Mouse (Mus musculus): ENCODE measurements around the gene Tmem39b. TPM values are rescaled to one million over a fixed set of nuclear protein-coding genes. Genes with fewer than 3 reads are reported as not detected.

Gene Tmem39b
- polyA plus RNA-seq, 1 experiment from 2014 or later: 29.1 TPM

DNA sequence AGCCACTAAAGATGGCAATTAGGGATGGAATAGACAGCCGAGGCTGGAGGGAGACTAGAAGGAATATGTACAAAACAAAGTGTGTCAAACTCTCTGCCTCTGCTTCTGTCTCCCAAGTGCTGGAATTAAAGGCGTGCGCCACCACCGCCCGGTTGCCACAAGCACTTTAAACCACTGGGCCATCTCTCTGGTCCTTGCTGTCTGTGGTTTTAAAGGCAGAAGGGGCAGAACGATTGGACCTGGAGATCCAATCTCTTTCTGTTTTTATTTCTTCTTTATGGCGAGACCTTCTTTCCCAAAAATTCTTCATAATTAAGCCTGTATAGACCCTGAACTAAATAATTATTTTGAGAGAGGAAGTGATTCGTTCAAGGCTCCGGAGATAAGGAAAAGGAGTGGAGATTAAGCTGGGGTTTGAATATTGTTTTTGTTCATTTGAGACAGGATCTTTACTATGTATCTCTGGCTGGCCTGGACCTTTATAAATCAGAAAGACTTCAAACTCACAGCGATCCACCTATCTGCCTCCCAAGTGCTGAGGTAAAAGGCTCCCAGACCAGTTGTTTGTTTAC, 23.7 kb downstream of the Tmem39b start:
- Histone ChIP-seq H3K4me3 (ENCODE audit: low read depth, low read length) (peak overlapping the region; percentile 92), H3K9me3 (replicated peaks; ENCODE audit: control insufficient read depth, low read length) (no peaks in the 10 kb centered on the region), H3K27ac (replicated peaks; ENCODE audit: low read depth, low read length) (no peak overlapping the region), H3K27me3 (ENCODE audit: control insufficient read depth, insufficient read depth, low read length) (no peaks in the 10 kb centered on the region), H3K4me2 (ENCODE audit: low read depth, low read length) (peak overlapping the region; percentile 83), H3K9ac (replicated peaks; ENCODE audit: low read length) (0 out of 2 replicates have a peak overlapping the region, but pooled peaks have one; percentile 8), H3K36me3 (replicated peaks; ENCODE audit: control insufficient read depth, insufficient read depth, low read depth, low read length) (no peaks in the 10 kb centered on the region; the same call in 1 of the 2 replicates), H3K4me1 (ENCODE audit: control insufficient read depth, insufficient read depth, low read length) (no peaks in the 10 kb centered on the region)
- 8% methylated on average over 10 of the region's 10 CpGs for WGBS
- ATAC-seq (replicated peaks; ENCODE audit: insufficient number of reproducible peaks, low FRiP score, low TSS enrichment, low read depth) (no peak), DNase-seq (ENCODE audit: low spot score) (no peak)

DNA sequence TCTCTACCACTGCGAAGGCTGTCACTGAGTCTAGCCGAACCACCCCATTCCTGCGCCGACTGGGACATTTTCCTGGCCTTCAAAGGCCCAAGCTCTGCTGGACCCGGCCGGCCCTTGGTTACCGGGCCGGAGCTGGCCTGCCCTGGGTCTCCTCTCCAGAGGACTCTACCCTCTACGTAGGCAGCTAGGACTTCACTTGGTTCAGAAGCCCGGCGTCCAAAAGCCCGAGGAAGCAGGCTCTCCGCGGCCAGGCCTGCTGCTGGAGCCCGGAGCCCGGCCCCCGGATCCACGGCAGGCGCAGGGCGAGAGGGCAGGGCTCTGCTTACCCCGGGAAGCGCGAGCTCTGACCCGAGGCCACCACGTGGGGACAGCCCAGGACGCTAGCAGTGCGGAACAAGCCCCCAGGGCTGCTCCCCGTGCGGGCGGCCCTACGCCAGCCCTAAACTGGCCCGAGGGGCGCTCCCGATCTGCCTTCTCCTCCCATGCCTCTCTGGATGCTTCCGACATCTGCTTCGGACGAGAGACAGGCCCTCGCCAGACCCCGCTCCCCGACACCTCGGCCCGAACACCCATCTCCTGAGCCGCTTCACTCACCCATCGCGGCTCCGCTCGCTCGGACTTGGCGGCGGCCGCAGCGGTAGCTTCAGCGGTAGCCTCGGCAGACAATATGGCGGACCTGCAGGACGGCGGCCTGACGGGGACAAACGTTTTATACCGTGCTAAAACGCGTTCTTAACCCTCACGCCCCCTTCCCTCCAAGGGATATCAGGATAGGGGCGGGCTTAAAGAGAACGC, 24.4 kb downstream of the Tmem39b start, which contains the start of gene Kpna6:
Gene Kpna6 (minus strand): TSS at position 685 of the 795 bp plus-strand sequence.
- Histone ChIP-seq H3K9me3 (replicated peaks; ENCODE audit: control insufficient read depth, low read length) (no peaks in the 10 kb centered on the region), H3K9ac (replicated peaks; ENCODE audit: low read length) (peak within 1 kb of the TSS; percentile 94), H3K4me2 (ENCODE audit: low read depth, low read length) (peak within 1 kb of the TSS; percentile 83), H3K36me3 (replicated peaks; ENCODE audit: control insufficient read depth, insufficient read depth, low read depth, low read length) (no peaks in the 10 kb centered on the region; the same call in 1 of the 2 replicates), H3K27me3 (ENCODE audit: control insufficient read depth, insufficient read depth, low read length) (no peaks in the 10 kb centered on the region), H3K4me3 (ENCODE audit: low read depth, low read length) (peak within 1 kb of the TSS; percentile 92), H3K4me1 (ENCODE audit: control insufficient read depth, insufficient read depth, low read length) (no peaks in the 10 kb centered on the region), H3K27ac (replicated peaks; ENCODE audit: low read depth, low read length) (peak within 1 kb of the TSS; percentile 84)
- under 1% methylated on average over 65 of the region's 65 CpGs for WGBS
- ATAC-seq (replicated peaks; ENCODE audit: insufficient number of reproducible peaks, low FRiP score, low TSS enrichment, low read depth) (peak; percentile 87), DNase-seq (ENCODE audit: low spot score) (peak; percentile 94)

DNA sequence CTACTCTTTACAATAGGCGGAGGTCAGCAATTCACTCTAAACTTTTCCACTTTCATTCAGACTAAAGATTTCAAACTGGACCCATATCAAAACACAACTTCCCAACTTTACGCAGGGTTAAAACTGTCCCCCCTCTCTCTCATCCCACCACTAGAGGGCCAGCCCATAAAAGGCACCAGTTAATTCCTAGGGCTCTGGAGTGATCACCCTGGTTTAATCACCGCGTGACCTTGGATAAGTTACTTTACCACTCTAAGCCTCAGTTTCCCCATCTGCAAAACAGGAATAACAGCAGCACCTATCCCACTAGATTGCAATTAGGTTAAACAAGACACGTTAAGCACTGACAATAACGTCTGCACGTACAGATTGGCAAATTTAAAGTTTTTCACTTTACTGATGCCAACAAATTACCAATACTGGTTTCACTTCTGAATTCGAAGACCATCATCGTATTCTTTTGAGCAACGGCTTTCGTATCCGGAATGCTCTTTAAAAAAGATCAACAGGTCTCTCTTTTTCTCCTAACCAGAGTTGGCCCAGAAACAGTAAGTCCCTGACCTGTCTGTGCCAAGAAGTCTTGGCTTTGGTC, 25.1 kb downstream of the Tmem39b start:
- Histone ChIP-seq H3K9ac (replicated peaks; ENCODE audit: low read length) (peak overlapping the region; percentile 94), H3K4me2 (ENCODE audit: low read depth, low read length) (peak overlapping the region; percentile 83), H3K27ac (replicated peaks; ENCODE audit: low read depth, low read length) (peak overlapping the region; percentile 84), H3K36me3 (replicated peaks; ENCODE audit: control insufficient read depth, insufficient read depth, low read depth, low read length) (no peaks in the 10 kb centered on the region; the same call in 1 of the 2 replicates), H3K4me3 (ENCODE audit: low read depth, low read length) (peak overlapping the region; percentile 92), H3K9me3 (replicated peaks; ENCODE audit: control insufficient read depth, low read length) (no peaks in the 10 kb centered on the region), H3K27me3 (ENCODE audit: control insufficient read depth, insufficient read depth, low read length) (no peaks in the 10 kb centered on the region), H3K4me1 (ENCODE audit: control insufficient read depth, insufficient read depth, low read length) (no peaks in the 10 kb centered on the region)
- 8% methylated on average over 12 of the region's 12 CpGs for WGBS
- peak; percentile 84 for DNase-seq (ENCODE audit: low spot score)
- ATAC-seq (replicated peaks; ENCODE audit: insufficient number of reproducible peaks, low FRiP score, low TSS enrichment, low read depth): no peak

- Histone ChIP-seq H3K4me3 (ENCODE audit: low read depth, low read length) (no peak overlapping the region), H3K36me3 (replicated peaks; ENCODE audit: control insufficient read depth, insufficient read depth, low read depth, low read length) (no peaks in the 10 kb centered on the region; the same call in 1 of the 2 replicates), H3K27ac (replicated peaks; ENCODE audit: low read depth, low read length) (no peak overlapping the region), H3K9ac (replicated peaks; ENCODE audit: low read length) (no peak overlapping the region), H3K4me1 (ENCODE audit: control insufficient read depth, insufficient read depth, low read length) (no peaks in the 10 kb centered on the region), H3K4me2 (ENCODE audit: low read depth, low read length) (no peak overlapping the region), H3K27me3 (ENCODE audit: control insufficient read depth, insufficient read depth, low read length) (no peaks in the 10 kb centered on the region), H3K9me3 (replicated peaks; ENCODE audit: control insufficient read depth, low read length) (no peaks in the 10 kb centered on the region)
- DNase-seq (ENCODE audit: low spot score) (no peak), ATAC-seq (replicated peaks; ENCODE audit: insufficient number of reproducible peaks, low FRiP score, low TSS enrichment, low read depth) (no peak)
- WGBS: 81% methylated on average over 3 of the region's 3 CpGs
Observed at GRCm38 (mm10) chr4:129662255-129662813, 34.3 kb downstream of the Tmem39b start.

- Histone ChIP-seq H3K9ac (replicated peaks; ENCODE audit: low read length) (no peak overlapping the region), H3K4me2 (ENCODE audit: low read depth, low read length) (no peak overlapping the region), H3K4me3 (ENCODE audit: low read depth, low read length) (no peak overlapping the region), H3K27me3 (ENCODE audit: control insufficient read depth, insufficient read depth, low read length) (no peaks in the 10 kb centered on the region), H3K36me3 (replicated peaks; ENCODE audit: control insufficient read depth, insufficient read depth, low read depth, low read length) (no peaks in the 10 kb centered on the region; the same call in none of the 2 replicates), H3K27ac (replicated peaks; ENCODE audit: low read depth, low read length) (no peak overlapping the region), H3K4me1 (ENCODE audit: control insufficient read depth, insufficient read depth, low read length) (no peaks in the 10 kb centered on the region), H3K9me3 (replicated peaks; ENCODE audit: control insufficient read depth, low read length) (no peaks in the 10 kb centered on the region)
- WGBS: 98% methylated on average over 3 of the region's 3 CpGs
- ATAC-seq (replicated peaks; ENCODE audit: insufficient number of reproducible peaks, low FRiP score, low TSS enrichment, low read depth): no peak
- DNase-seq (ENCODE audit: low spot score): no peak
Observed at GRCm38 (mm10) chr4:129661584-129661983, 35.1 kb downstream of the Tmem39b start.

DNA sequence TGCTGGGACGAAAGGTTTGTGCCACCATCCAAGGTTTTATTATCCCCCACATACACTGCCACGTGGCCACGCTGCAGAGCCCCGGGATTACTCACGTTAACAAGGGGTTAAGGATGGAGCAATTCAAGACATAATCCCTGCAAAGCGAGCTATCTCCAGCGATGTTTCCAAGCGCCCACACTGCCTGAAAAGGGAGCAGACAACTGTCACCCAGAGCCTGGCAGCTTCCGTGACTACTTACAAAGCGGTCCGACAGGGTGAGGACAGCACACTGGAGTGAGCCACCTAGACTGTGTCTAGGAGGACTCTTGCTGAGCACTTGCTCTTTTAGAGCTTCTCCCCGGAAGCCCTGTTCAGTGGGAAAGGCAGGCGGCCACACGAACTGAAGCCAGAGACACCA, 41.9 kb downstream of the Tmem39b start:
- Histone ChIP-seq H3K27me3 (ENCODE audit: control insufficient read depth, insufficient read depth, low read length) (no peaks in the 10 kb centered on the region), H3K27ac (replicated peaks; ENCODE audit: low read depth, low read length) (no peak overlapping the region), H3K4me2 (ENCODE audit: low read depth, low read length) (no peak overlapping the region), H3K9ac (replicated peaks; ENCODE audit: low read length) (no peak overlapping the region), H3K4me1 (ENCODE audit: control insufficient read depth, insufficient read depth, low read length) (no peaks in the 10 kb centered on the region), H3K4me3 (ENCODE audit: low read depth, low read length) (no peak overlapping the region), H3K36me3 (replicated peaks; ENCODE audit: control insufficient read depth, insufficient read depth, low read depth, low read length) (peaks cover 9% of the 10 kb centered on the region), H3K9me3 (replicated peaks; ENCODE audit: control insufficient read depth, low read length) (no peaks in the 10 kb centered on the region)
- no peak for DNase-seq (ENCODE audit: low spot score)
- no peak for ATAC-seq (replicated peaks; ENCODE audit: insufficient number of reproducible peaks, low FRiP score, low TSS enrichment, low read depth)
- 93% methylated on average over 14 of the region's 14 CpGs for WGBS

DNA sequence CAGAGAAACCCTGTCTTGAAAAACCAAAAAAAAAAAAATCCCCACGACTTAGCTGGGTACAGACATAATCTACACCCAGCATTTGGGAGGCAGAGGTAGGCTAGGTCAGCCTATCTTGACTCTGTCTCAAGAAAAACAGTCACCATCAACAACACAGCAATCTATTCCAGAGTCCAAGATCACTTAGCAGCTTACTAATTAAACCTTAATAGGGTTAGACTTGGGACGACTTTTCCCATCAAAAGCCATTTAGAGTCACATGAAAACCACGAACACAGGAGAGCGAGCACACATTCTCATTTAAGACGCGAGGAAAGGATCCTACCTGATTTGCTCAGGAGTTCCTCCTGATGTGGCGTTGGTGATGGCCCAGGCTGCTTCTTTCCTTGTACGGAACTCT, 46.3 kb downstream of the Tmem39b start:
- ATAC-seq (replicated peaks; ENCODE audit: insufficient number of reproducible peaks, low FRiP score, low TSS enrichment, low read depth) (no peak), DNase-seq (ENCODE audit: low spot score) (no peak)
- no peak overlapping the region for H3K9ac ChIP-seq (replicated peaks; ENCODE audit: low read length)
- H3K9me3 ChIP-seq (replicated peaks; ENCODE audit: control insufficient read depth, low read length): no peaks in the 10 kb centered on the region
- 95% methylated on average over 8 of the region's 8 CpGs for whole genome bisulfite sequencing
- H3K4me2 ChIP-seq (ENCODE audit: low read depth, low read length): no peak overlapping the region
- peaks cover 12% of the 10 kb centered on the region for H3K36me3 ChIP-seq (replicated peaks; ENCODE audit: control insufficient read depth, insufficient read depth, low read depth, low read length)
- H3K4me1 ChIP-seq (ENCODE audit: control insufficient read depth, insufficient read depth, low read length): no peaks in the 10 kb centered on the region
- H3K27me3 ChIP-seq (ENCODE audit: control insufficient read depth, insufficient read depth, low read length): no peaks in the 10 kb centered on the region
- no peak overlapping the region for H3K27ac ChIP-seq (replicated peaks; ENCODE audit: low read depth, low read length)
- H3K4me3 ChIP-seq (ENCODE audit: low read depth, low read length): no peak overlapping the region

All from embryonic facial prominence, embryonic 11.5 days (tissue).